Mouse (Mus musculus) kidney, postnatal 10 days (tissue): Measurements from ENCODE around the gene Cwc15.

Experiments
- DNase-seq: peaks from one replicate; pipeline ENCODE4 v3.0.0; 2021; ENCODE audit warnings: mixed read lengths

The Cwc15 gene

DNA sequence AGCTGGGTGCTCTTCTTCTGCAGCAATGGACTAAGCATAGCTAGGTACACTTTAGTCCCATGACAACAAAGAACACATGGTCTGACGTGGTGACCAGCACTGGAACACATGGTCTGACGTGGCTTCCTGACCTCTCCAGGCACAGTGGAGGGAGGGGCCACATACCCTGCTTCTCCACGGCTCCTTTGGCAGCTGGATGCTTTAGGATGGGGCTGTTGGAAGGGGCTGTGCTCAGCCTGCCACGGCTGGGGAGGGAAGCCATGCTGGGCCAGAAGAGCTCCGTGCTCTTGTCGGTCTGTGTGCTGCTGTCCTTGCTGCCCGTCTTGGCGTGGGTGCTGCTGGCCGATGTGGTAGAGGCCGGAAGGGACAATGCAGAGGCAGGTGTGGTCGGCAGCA lies 47.9 kb downstream of the Cwc15 start:
- no peak for DNase-seq

DNA sequence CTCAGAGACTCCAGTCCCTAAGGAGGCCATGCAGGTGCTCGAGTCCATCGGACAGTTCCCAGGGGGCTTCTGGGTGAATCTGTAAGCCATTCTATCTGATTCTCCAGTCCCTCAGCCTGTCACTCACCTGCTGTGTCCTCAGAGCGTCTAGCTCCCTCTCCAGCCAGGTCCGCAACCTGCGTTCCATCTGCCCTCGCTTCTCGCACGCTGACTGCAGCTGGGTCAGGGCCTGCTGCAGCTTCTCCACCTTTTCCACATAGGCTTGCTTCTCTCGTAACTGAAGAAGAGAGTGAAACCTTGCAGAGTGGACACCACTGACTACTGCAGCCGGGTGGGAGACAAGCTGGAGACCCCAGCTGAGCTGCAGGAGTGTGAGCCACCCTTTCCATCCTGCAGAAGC lies 57.9 kb downstream of the Cwc15 start:
- no peak for DNase-seq

DNA sequence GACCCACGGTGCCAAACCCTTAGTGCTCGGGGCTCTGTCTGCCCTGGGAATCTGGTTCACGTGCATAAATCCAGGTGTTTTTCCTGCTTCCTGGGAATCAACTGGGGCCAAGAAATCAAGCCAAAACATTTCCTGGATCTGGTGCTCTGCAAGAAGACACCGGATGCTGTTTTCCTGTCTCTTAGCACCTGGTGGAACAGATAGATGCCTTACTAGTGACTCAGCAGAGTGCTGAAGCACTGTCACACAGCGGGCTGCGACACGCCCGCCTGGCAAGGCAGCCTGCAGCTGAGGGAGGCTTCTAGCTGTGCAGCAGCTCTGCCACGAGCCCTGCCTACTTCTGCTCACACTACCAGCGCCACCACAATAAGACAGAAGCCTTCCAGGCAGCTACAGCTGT lies 59.0 kb downstream of the Cwc15 start:
- peak; percentile 28 for DNase-seq

DNA sequence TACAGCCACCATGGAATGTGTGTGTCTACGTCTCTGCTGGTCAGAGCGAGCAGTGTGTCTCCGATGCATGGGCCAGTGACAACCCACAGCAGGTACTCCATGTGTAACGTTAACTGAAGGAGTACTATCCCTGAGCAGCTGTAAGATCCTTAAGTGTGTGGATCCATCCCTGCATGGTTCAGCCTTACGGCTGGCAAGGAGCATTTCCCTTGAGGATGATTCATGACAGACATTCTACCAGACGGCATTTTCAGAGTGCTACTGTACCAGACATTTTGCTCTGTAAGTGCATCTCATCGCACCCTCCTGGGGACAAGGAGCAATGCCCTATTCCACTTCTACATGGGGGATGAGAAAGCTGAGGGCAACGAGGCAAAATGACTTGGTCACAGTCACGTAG lies 59.6 kb downstream of the Cwc15 start:
- no peak for DNase-seq
